Mouse (Mus musculus) brown adipose tissue, adult 24 weeks (tissue): ENCODE data around the gene Nt5dc1. TPM values are rescaled to one million over a fixed set of nuclear protein-coding genes. Genes with fewer than 3 reads are reported as not detected.
"Not testable (repeated sequence)": the region's sequence is repeated elsewhere in the genome, so short reads cannot be mapped to it uniquely, and the experiment has no call there.

Experiments
- H3K27ac ChIP-seq: fragments of 200-500 bp; replicated peaks from 2 replicates; pipeline ENCODE4 v1.5.1; 2012; ENCODE audit warnings: low read depth, mild to moderate bottlenecking, low read length
- H3K4me1 ChIP-seq: fragments of 200-500 bp; 2 replicates; pipeline ENCODE4 v1.6.1; 2012; ENCODE audit warnings: low read length, mixed read lengths; ENCODE audit not compliant: control insufficient read depth, insufficient read depth, insufficient read length
- H3K4me3 ChIP-seq: fragments of 200-500 bp; 2 replicates; pipeline ENCODE4 v1.5.1; 2012; ENCODE audit warnings: low read depth, mild to moderate bottlenecking, low read length, moderate library complexity; ENCODE audit not compliant: insufficient read depth
- polyA plus RNA-seq: library from polyadenylated mRNA; stranded (reverse); fragments of >200 nt; gene quantifications from 2 replicates; pipeline ENCODE4 v1.2.4, GENCODE M21; 2012; ENCODE audit not compliant: missing spikeins, insufficient read depth, insufficient read length

Gene Nt5dc1
- polyA plus RNA-seq, 1 experiment: 21.1 TPM

DNA sequence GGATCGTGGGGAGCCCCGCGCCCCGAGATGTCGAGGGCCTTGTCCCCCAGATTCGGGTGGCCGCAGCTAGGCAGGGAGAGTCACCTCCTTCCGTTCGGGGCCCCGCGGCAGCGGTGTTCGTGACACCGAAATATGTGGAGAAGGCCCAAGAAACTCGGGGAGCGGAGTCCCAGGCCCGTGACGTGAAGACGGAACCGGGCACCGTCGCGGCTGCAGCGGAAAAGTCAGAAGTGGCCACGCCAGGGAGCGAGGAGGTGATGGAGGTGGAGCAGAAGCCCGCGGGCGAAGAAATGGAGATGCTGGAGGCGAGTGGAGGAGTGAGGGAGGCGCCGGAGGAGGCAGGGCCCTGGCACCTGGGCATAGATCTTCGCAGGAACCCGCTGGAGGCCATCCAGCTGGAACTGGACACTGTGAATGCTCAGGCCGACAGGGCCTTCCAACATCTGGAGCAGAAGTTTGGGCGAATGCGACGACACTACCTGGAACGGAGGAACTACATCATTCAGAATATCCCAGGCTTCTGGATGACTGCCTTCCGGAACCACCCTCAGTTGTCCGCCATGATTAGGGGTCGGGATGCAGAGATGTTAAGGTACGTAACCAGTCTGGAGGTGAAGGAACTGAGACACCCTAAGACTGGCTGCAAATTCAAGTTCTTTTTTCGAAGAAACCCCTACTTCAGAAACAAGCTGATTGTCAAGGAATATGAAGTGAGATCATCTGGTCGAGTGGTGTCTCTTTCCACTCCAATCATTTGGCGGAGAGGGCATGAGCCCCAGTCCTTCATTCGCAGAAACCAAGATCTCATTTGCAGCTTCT lies 135.7 kb downstream of the Nt5dc1 start:
- peaks cover 10% of the 10 kb centered on the region for H3K4me1 ChIP-seq

GRCm38 (mm10) chr10:34281962-34282388 lies 136.4 kb downstream of the Nt5dc1 start, which contains the start of gene Tspyl1:
Tspyl1 (plus strand) TSS chr10:34282190.
- H3K4me1 ChIP-seq: peaks cover 10% of the 10 kb centered on the region
- H3K4me3 ChIP-seq: peak within 1 kb of the TSS; percentile 89
- H3K27ac ChIP-seq: peak within 1 kb of the TSS; percentile 79

More for the DNA sequence above, 135.7 kb downstream of the Nt5dc1 start:
- Histone ChIP-seq H3K27ac (peak overlapping the region; percentile 56), H3K4me3 (peak overlapping the region; percentile 87)

DNA sequence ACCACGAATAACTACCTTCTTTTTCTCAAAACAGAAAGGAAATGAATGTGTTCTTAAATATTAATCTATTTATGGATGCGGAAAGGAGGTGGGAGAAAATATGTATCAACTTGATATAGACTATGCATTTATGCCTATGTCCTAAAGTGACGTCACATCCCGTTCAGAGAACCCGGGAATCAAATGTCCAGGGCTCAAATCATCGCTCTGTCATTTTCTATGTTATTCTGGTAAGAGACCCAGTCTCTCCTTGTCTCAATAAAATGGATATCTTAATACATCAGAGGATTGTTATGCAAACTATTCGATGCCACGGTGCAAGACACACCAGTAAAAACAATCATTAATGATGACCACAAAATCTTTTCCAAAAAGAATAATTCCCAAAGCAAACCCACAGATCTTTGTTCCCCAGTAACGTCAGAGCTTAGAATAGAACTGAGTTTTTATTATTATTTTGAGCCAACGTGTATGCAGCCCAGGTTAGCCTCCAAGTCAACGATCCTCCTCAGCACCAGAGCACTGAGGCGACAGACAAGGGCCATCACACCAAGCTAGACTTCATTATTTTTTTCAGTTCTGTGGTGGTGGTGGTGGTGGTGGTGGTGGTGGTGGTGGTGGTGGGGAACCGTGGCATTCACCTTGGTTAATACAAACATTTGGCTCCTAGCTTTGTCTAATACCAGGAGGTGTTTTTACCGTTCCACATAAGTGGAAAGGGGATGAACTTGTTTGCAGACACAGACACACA lies 137.0 kb downstream of the Nt5dc1 start:
- Histone ChIP-seq H3K27ac (peak overlapping the region; percentile 79), H3K4me3 (peak overlapping the region; percentile 89), H3K4me1 (peaks cover 10% of the 10 kb centered on the region)

- Histone ChIP-seq H3K27ac (no peak overlapping the region), H3K4me3 (peak overlapping the region; percentile 32; the same call in 1 of the 2 replicates), H3K4me1 (peaks cover 10% of the 10 kb centered on the region)
These were observed 137.7 kb downstream of the Nt5dc1 start for GRCm38 (mm10) chr10:34280591-34281175.

DNA sequence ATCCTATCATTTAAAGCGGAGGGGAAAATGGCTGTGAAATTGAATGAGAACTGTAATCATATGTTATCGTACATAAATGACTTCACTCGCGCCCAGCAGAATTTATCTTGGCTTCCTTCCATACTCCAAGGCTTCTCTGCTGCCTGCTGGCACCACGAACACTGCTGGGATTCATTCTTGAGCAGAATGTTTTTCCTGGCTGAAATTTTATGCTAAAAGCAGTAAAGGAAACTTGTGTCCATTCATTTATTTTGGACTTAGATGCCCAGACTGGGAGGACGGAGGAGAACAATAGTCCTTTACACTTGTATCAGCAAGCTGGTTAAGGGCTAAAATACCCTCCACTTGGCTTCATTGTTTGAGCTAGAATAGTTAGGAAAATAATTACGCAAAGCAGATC lies 146.7 kb downstream of the Nt5dc1 start:
- Histone ChIP-seq H3K27ac (no peak overlapping the region), H3K4me3 (no peak overlapping the region)

DNA sequence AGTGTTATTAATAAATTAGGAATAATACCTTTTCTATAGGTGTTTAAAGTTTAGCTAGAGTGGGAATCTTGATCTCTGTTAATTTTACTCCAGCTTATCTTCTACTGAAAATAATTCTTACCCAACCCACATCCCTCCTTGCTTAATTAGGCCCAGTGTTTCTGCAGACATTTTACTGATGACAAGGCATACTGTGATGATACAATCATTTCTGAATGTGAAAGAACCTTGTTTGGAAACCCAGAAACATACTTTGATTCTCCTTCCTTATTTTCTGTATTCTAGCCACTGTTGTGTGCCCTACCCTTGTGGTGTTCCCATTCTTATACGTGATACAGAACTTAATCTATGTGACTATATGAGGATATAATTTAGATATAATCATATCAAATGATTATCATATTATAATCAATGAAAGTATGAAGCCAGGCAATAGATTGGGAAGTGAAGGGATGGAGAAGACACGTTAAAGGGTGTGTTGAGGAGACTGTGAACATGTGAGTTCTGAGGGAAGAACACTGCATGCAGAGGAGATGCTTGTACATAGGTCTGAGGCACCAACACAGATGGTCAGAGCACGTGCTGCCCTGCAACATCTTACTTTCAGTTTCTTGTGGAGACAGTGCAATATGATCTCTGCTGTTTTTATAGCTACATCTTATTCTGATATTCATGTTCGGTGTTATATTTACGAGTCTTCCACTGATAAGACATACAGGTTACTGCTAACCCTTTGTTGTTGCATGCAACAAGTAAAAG lies 150.9 kb downstream of the Nt5dc1 start:
- no peak overlapping the region for H3K4me3 ChIP-seq
- 0 out of 2 replicates have a peak overlapping the region, but pooled peaks have one; percentile 4 for H3K27ac ChIP-seq
- H3K4me1 ChIP-seq: peaks cover 4% of the 10 kb centered on the region; the same call in 1 of the 2 replicates

More for the DNA sequence above, 146.7 kb downstream of the Nt5dc1 start:
- peaks cover 4% of the 10 kb centered on the region; the same call in 1 of the 2 replicates for H3K4me1 ChIP-seq

DNA sequence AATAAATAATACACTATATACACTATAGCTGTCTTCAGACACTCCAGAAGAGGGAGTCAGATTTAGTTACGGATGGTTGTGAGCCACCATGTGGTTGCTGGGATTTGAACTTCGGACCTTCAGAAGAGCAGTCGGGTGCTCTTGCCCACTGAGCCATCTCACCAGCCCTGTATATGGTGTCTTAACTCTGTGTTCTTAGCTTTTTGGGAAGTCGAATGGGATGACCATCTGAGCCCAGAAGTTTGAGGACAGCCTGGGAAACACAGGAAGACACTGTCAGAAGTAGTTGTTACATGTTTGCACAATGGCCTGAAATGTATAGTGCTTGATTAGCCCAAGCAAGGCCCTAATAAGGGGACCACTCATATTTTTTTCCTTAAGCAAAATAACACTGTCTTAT lies 153.2 kb downstream of the Nt5dc1 start:
- peaks cover 4% of the 10 kb centered on the region; the same call in 1 of the 2 replicates for H3K4me1 ChIP-seq
- no peak overlapping the region for H3K27ac ChIP-seq
- H3K4me3 ChIP-seq: no peak overlapping the region

DNA sequence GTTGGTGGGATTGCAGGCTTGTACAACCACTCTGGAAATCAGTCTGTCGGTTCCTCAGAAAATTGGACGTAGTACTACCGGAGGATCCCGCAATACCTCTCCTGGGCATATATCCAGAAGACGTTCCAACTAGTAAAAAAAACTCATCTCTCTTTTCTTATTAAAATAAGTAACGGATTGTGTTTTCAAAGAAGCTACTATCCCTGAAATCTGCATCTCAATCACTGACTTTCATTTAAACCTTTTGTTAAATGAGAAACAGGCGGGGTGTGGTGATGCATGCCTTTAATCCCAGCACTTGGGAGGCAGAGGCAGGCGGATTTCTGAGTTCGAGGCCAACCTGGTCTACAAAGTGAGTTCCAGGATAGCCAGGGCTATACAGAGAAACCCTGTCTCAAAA lies 165.5 kb downstream of the Nt5dc1 start:
- H3K4me1 ChIP-seq, H3K27ac ChIP-seq, H3K4me3 ChIP-seq: not testable (repeated sequence)

- Histone ChIP-seq H3K4me3 (no peak overlapping the region), H3K27ac (no peak overlapping the region), H3K4me1 (peaks cover 2% of the 10 kb centered on the region; the same call in 1 of the 2 replicates)
These were observed 168.8 kb downstream of the Nt5dc1 start for GRCm38 (mm10) chr10:34249594-34249993.

GRCm38 (mm10) chr10:34247757-34248156 lies 170.6 kb downstream of the Nt5dc1 start:
- Histone ChIP-seq H3K4me1 (peaks cover 2% of the 10 kb centered on the region; the same call in 1 of the 2 replicates), H3K27ac (no peak overlapping the region), H3K4me3 (no peak overlapping the region)

DNA sequence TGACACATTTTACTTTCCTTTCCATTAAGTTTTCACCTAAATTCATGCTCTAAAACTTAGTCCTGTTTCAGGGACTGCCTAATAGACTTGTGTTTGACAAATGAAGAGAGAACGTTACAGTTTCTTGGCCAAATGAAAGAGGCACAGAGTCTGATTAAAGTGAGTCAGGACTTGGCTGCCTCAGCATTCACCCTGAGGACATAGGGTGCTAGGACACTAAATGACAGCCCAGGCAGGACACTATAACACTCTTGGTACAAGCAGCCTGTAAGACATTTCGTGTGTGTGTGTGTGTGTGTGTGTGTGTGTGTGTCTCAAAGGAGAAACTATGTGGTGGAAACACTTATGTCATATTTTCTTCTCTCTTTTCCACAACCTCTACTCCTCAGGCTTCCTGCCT lies 172.2 kb downstream of the Nt5dc1 start:
- Histone ChIP-seq H3K4me3 (no peak overlapping the region), H3K4me1 (peaks cover 2% of the 10 kb centered on the region; the same call in 1 of the 2 replicates), H3K27ac (no peak overlapping the region)

GRCm38 (mm10) chr10:34244745-34245144 lies 173.6 kb downstream of the Nt5dc1 start:
- Histone ChIP-seq H3K27ac (no peak overlapping the region; the same call in 1 of the 2 replicates), H3K4me3 (no peak overlapping the region), H3K4me1 (peaks cover 2% of the 10 kb centered on the region; the same call in 1 of the 2 replicates)

- no peak overlapping the region; the same call in 1 of the 2 replicates for H3K27ac ChIP-seq
- no peaks in the 10 kb centered on the region for H3K4me1 ChIP-seq
- H3K4me3 ChIP-seq: no peak overlapping the region
These were observed 179.8 kb downstream of the Nt5dc1 start for GRCm38 (mm10) chr10:34238536-34238935.
